Mouse (Mus musculus) MEL (cell line): ENCODE measurements at regions not wholly inside any gene's neighbourhood (a gene's known extent, or its start where the extent isn't known, plus 50 kb on each side); places are given as distances from the start of the nearest gene placed in this dataset.

Source experiments
- CHD1 ChIP-seq: IDR thresholded peaks from 2 replicates; pipeline ENCODE4 v1.6.1; 2012; ENCODE audit warnings: low read depth, mild to moderate bottlenecking, inconsistent platforms, low read length, improper control_type of control experiment
- CHD2 ChIP-seq: IDR thresholded peaks from 2 replicates; pipeline ENCODE4 v1.6.1; 2011; ENCODE audit warnings: low read length, improper control_type of control experiment
- CTCF ChIP-seq, 3 experiments: IDR thresholded peaks in 2 of 3; conservative IDR thresholded peaks in 1 of 3; 2 replicates each; pipeline ENCODE4 v1.5.1; 2011 to 2012; ENCODE audit warnings: low read length in 3 of 3, low read depth in 2 of 3, mild to moderate bottlenecking in 2 of 3, improper control_type of control experiment in 1 of 3, inconsistent platforms in 1 of 3, mixed read lengths in 1 of 3, moderate library complexity in 1 of 3; ENCODE audit not compliant: control insufficient read depth in 1 of 3, insufficient read depth in 1 of 3, poor library complexity in 1 of 3, severe bottlenecking in 1 of 3
- ETS1 ChIP-seq: IDR thresholded peaks from 2 replicates; pipeline ENCODE4 v1.6.1; 2012; ENCODE audit warnings: low read depth, mild to moderate bottlenecking, inconsistent platforms, low read length, improper control_type of control experiment, moderate library complexity
- MEF2A ChIP-seq: IDR thresholded peaks from 2 replicates; pipeline ENCODE4 v1.6.1; 2014; ENCODE audit warnings: low read depth, mild to moderate bottlenecking, inconsistent platforms, low read length, improper control_type of control experiment; ENCODE audit not compliant: poor library complexity, insufficient replicate concordance, severe bottlenecking; ENCODE audit errors: extremely low read depth
- MXI1 ChIP-seq: IDR thresholded peaks from 2 replicates; pipeline ENCODE4 v1.6.1; 2011; ENCODE audit warnings: mild to moderate bottlenecking, low read depth, low read length, improper control_type of control experiment
- MYC ChIP-seq: IDR thresholded peaks from 2 replicates; pipeline ENCODE4 v1.6.1; 2011; ENCODE audit warnings: low read depth, mild to moderate bottlenecking, low read length, improper control_type of control experiment, moderate library complexity
- NELFE ChIP-seq: IDR thresholded peaks from 2 replicates; pipeline ENCODE4 v1.6.1; 2011; ENCODE audit warnings: low read depth, low read length, improper control_type of control experiment
- POLR2AphosphoS5 ChIP-seq: IDR thresholded peaks from 2 replicates; pipeline ENCODE4 v1.6.1; 2012; ENCODE audit warnings: low read depth, borderline replicate concordance, mild to moderate bottlenecking, inconsistent platforms, low read length, moderate library complexity, mixed read lengths

DNA sequence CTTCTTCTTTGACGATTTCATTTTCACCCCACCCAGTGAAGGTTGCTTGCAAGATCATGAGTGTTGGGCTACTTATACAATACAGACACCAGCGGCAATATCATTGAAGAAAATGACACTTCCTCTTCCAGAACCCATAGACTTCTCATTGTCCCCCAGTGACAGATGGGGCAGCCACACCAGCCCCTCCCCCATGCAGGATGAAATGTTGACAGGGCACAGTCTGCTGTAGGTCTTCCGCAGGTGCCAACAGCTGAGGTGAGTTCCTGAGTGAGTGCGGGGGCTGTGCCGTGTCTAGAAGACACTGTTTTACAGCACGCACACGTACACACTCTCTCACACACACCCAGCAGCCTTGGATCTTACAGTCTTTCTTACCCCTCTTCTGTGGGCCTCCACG is 171.0 kb upstream of the Ntf3 start:
- no peak for TF ChIP-seq CTCF (IDR thresholded peaks at IDR 0.05 in 2 of 3, conservative IDR thresholded peaks at IDR 0.05 in 1 of 3; ENCODE audit: control insufficient read depth in 1 of 3, insufficient read depth in 1 of 3, low read depth in 2 of 3, low read length in 3 of 3, poor library complexity in 1 of 3, severe bottlenecking in 1 of 3)
- no peak for TF ChIP-seq MXI1
- no peak for TF ChIP-seq POLR2AphosphoS5
- TF ChIP-seq MEF2A, result no peak
- TF ChIP-seq CHD2, result no peak
- no peak for TF ChIP-seq MYC
- TF ChIP-seq NELFE, result no peak
- no peak for TF ChIP-seq ETS1
- no peak for TF ChIP-seq CHD1
